Mouse (Mus musculus): ENCODE measurements around the gene Vps36. TPM values are rescaled to one million over a fixed set of nuclear protein-coding genes. Genes with fewer than 3 reads are reported as not detected.
A peak's percentile ranks its signal among the peaks of the same experiment; 100 is the strongest.

Gene Vps36
- polyA plus RNA-seq, 2 experiments = 4.9 to 7.8 TPM

GRCm38 (mm10) chr8:22165251-22166079, 27.1 kb upstream of the Vps36 start:
- Histone ChIP-seq H3K9me3 (ENCODE audit: control insufficient read depth, low read length) (no peaks in the 10 kb centered on the region), H3K4me1 (replicated peaks; ENCODE audit: control insufficient read depth in 2 of 2, insufficient read depth in 2 of 2, low read length in 1 of 2) (peaks cover 5 to 6% of the 10 kb centered on the region in 2 experiments), H3K4me2 (ENCODE audit: low read depth) (peak overlapping the region; percentile 80), H3K9ac (replicated peaks) (peak overlapping the region; percentile 69), H3K27me3 (ENCODE audit: control insufficient read depth, insufficient read depth, low read length) (no peaks in the 10 kb centered on the region), H3K4me3 (ENCODE audit: insufficient read depth in 1 of 2, low read depth in 2 of 2, low read length in 2 of 2) (peak overlapping the region; percentile 48 to 78), H3K27ac (no peak overlapping the region), H3K36me3 (replicated peaks; ENCODE audit: control insufficient read depth, insufficient read depth, low read depth) (peaks cover 13% of the 10 kb centered on the region)
- DNase-seq (ENCODE audit: low read depth in 3 of 3, low spot score in 3 of 3) = no peak
- 45% methylated on average over 10 of the region's 10 CpGs for WGBS (ENCODE audit: insufficient replicate concordance)
- ATAC-seq (ENCODE audit: insufficient read depth) = peak; percentile 34; the same call in 1 of the 2 replicates
- no peak for TF ChIP-seq CTCF (IDR thresholded peaks at IDR 0.05; ENCODE audit: low read depth)
- no peak for TF ChIP-seq EP300 (IDR thresholded peaks at IDR 0.05; ENCODE audit: low read depth)

- peak; percentile 67 to 82 (median 81) for DNase-seq (ENCODE audit: low read depth in 3 of 3, low spot score in 3 of 3)
- Histone ChIP-seq H3K4me1 (replicated peaks; ENCODE audit: control insufficient read depth in 2 of 2, insufficient read depth in 2 of 2, low read length in 1 of 2) (peaks cover 5 to 6% of the 10 kb centered on the region in 2 experiments), H3K27me3 (ENCODE audit: control insufficient read depth, insufficient read depth, low read length) (no peaks in the 10 kb centered on the region), H3K36me3 (replicated peaks; ENCODE audit: control insufficient read depth, insufficient read depth, low read depth) (peaks cover 13% of the 10 kb centered on the region), H3K9ac (replicated peaks) (peak within 1 kb of the TSS; percentile 69), H3K27ac (peak within 1 kb of the TSS; percentile 26; the same call in 1 of the 2 replicates), H3K4me3 (ENCODE audit: insufficient read depth in 1 of 2, low read depth in 2 of 2, low read length in 2 of 2) (peak within 1 kb of the TSS; percentile 48 to 78), H3K9me3 (ENCODE audit: control insufficient read depth, low read length) (no peaks in the 10 kb centered on the region), H3K4me2 (ENCODE audit: low read depth) (peak within 1 kb of the TSS; percentile 80)
- peak; percentile 98 for ATAC-seq (ENCODE audit: insufficient read depth)
- no peak for TF ChIP-seq EP300 (IDR thresholded peaks at IDR 0.05; ENCODE audit: low read depth)
- peak; percentile 80 for TF ChIP-seq CTCF (IDR thresholded peaks at IDR 0.05; ENCODE audit: low read depth)
- WGBS (ENCODE audit: insufficient replicate concordance) = under 1% methylated on average over 35 of the region's 43 CpGs
These were observed 26.5 kb upstream of the Vps36 start, which contains the start of gene Nek3 for GRCm38 (mm10) chr8:22166080-22166603. Gene Nek3, minus strand, starts transcription at chr8:22166435.

- no peak overlapping the region for H3K4me2 ChIP-seq (ENCODE audit: low read depth)
- WGBS (ENCODE audit: insufficient replicate concordance) = 87% methylated on average over 5 of the region's 5 CpGs
- H3K36me3 ChIP-seq (replicated peaks; ENCODE audit: control insufficient read depth, insufficient read depth, low read depth) = peaks cover 17% of the 10 kb centered on the region
These were observed 23.4 kb upstream of the Vps36 start for GRCm38 (mm10) chr8:22169167-22169566.

GRCm38 (mm10) chr8:22175966-22176365, 16.6 kb upstream of the Vps36 start:
- no peaks in the 10 kb centered on the region for H3K27me3 ChIP-seq (ENCODE audit: control insufficient read depth, insufficient read depth, low read length)
- H3K36me3 ChIP-seq (replicated peaks; ENCODE audit: control insufficient read depth, insufficient read depth, low read depth) = peaks cover 41% of the 10 kb centered on the region
- peaks cover 6% of the 10 kb centered on the region for H3K9me3 ChIP-seq (ENCODE audit: control insufficient read depth, low read length)
- DNase-seq (ENCODE audit: low read depth in 3 of 3, low spot score in 3 of 3) (no peak), ATAC-seq (ENCODE audit: insufficient read depth) (no peak)
- H3K4me1 ChIP-seq (replicated peaks; ENCODE audit: control insufficient read depth in 2 of 2, insufficient read depth in 2 of 2, low read length in 1 of 2) = no peaks in the 10 kb centered on the region
- 90% methylated on average over 7 of the region's 7 CpGs for WGBS (ENCODE audit: insufficient replicate concordance)
- H3K4me3 ChIP-seq (ENCODE audit: insufficient read depth in 1 of 2, low read depth in 2 of 2, low read length in 2 of 2) = no peak overlapping the region
- TF ChIP-seq CTCF (IDR thresholded peaks at IDR 0.05; ENCODE audit: low read depth) (peak; percentile 33), EP300 (IDR thresholded peaks at IDR 0.05; ENCODE audit: low read depth) (no peak)
- H3K9ac ChIP-seq (replicated peaks) = no peak overlapping the region
- H3K27ac ChIP-seq = no peak overlapping the region
- no peak overlapping the region for H3K4me2 ChIP-seq (ENCODE audit: low read depth)

More at GRCm38 (mm10) chr8:22169167-22169566, 23.4 kb upstream of the Vps36 start:
- DNase-seq (ENCODE audit: low read depth in 3 of 3, low spot score in 3 of 3) (no peak), ATAC-seq (ENCODE audit: insufficient read depth) (no peak)
- no peak overlapping the region for H3K4me3 ChIP-seq (ENCODE audit: insufficient read depth in 1 of 2, low read depth in 2 of 2, low read length in 2 of 2)
- H3K27ac ChIP-seq = no peak overlapping the region
- no peak overlapping the region for H3K9ac ChIP-seq (replicated peaks)
- no peak for TF ChIP-seq EP300 (IDR thresholded peaks at IDR 0.05; ENCODE audit: low read depth)
- no peak for TF ChIP-seq CTCF (IDR thresholded peaks at IDR 0.05; ENCODE audit: low read depth)
- H3K9me3 ChIP-seq (ENCODE audit: control insufficient read depth, low read length) = no peaks in the 10 kb centered on the region
- peaks cover 5 to 6% of the 10 kb centered on the region in 2 experiments for H3K4me1 ChIP-seq (replicated peaks; ENCODE audit: control insufficient read depth in 2 of 2, insufficient read depth in 2 of 2, low read length in 1 of 2)
- no peaks in the 10 kb centered on the region for H3K27me3 ChIP-seq (ENCODE audit: control insufficient read depth, insufficient read depth, low read length)

- Histone ChIP-seq H3K4me1 (replicated peaks; ENCODE audit: control insufficient read depth in 2 of 2, insufficient read depth in 2 of 2, low read length in 1 of 2) (peaks cover 5 to 18% of the 10 kb centered on the region in 2 experiments; a peak in 3 of 4 replicates), H3K4me2 (ENCODE audit: low read depth) (peak overlapping the region; percentile 98), H3K27ac (peak overlapping the region; percentile 31), H3K36me3 (replicated peaks; ENCODE audit: control insufficient read depth, insufficient read depth, low read depth) (no peaks in the 10 kb centered on the region; the same call in 1 of the 2 replicates), H3K9ac (replicated peaks) (peak overlapping the region; percentile 87), H3K4me3 (ENCODE audit: insufficient read depth in 1 of 2, low read depth in 2 of 2, low read length in 2 of 2) (peak overlapping the region; percentile 71 to 72), H3K9me3 (ENCODE audit: control insufficient read depth, low read length) (no peaks in the 10 kb centered on the region), H3K27me3 (ENCODE audit: control insufficient read depth, insufficient read depth, low read length) (no peaks in the 10 kb centered on the region; the same call in 1 of the 2 replicates)
- peak; percentile 76 for ATAC-seq (ENCODE audit: insufficient read depth)
- TF ChIP-seq CTCF (IDR thresholded peaks at IDR 0.05; ENCODE audit: low read depth) (no peak), EP300 (IDR thresholded peaks at IDR 0.05; ENCODE audit: low read depth) (no peak)
- under 1% methylated on average over 3 of the region's 3 CpGs for WGBS (ENCODE audit: insufficient replicate concordance)
- DNase-seq (ENCODE audit: low read depth in 3 of 3, low spot score in 3 of 3) = peak; percentile 52 to 66 (median 63)
These were observed 7.7 kb upstream of the Vps36 start for GRCm38 (mm10) chr8:22184884-22185283.

Data from liver, embryonic 14.5 days (tissue).